Mouse (Mus musculus): ENCODE measurements at regions not wholly inside any gene's neighbourhood (a gene's known extent, or its start where the extent isn't known, plus 50 kb on each side); places are given as distances from the start of the nearest gene placed in this dataset.

DNA sequence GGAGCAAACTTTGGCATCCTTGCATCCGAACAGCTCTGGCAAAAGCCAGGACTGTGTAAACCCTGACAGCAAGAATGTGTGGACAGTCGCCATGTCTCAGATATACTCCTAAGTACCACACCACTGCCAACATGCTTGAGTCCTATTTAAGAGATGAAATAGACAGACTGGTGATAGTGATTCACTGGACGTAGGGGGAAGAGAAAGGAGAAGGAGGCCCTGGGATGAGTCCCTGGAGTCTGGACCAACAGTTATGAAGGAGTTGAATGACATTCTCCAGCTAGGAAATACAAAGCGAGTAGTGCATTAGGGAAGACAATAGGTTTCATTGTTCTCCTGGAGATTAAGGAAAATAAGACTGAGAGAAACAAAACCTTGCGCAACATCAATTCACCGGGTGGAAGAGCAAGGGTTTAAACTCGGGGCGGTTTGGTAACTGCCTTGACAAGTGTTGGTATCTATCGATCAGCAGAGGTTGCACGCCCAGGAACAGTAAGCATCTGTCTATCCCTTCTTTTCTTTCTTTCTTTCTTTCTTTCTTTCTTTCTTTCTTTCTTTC, 54.3 kb upstream of the Nrbf2 start:
- WGBS: 59% methylated on average over 10 of the region's 10 CpGs
- no peaks in the 10 kb centered on the region for H3K9me3 ChIP-seq
- no peak overlapping the region for H3K4me3 ChIP-seq
- H3K4me1 ChIP-seq: peaks cover 7% of the 10 kb centered on the region; the same call in 1 of the 2 replicates
- H3K27me3 ChIP-seq (replicated peaks; ENCODE audit: low read depth, poor library complexity, severe bottlenecking): no peaks in the 10 kb centered on the region
- DNase-seq (ENCODE audit: low spot score): no peak
- H3K36me3 ChIP-seq (replicated peaks): no peaks in the 10 kb centered on the region
- H3K27ac ChIP-seq (replicated peaks): no peak overlapping the region

DNA sequence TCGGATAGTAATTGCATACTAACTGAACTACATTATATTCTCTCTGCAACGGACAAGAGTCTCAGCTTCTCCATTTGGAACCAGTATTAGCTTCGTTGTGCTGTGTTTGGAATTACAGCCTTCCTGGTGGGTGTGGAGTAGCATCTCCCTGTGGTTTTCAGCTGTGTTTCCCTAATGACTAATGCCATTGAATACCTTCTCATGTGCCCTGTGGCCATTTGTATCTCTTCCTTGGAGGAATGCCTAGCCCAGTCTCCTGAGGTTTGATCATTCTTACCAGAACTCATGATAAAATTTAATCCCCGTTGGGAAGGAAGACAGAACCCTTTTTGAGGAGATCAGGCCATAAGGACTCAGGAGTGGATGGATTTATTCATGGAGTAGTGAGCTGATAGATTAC, 59.6 kb upstream of the Nrbf2 start:
- DNase-seq (ENCODE audit: low spot score): no peak
- H3K4me3 ChIP-seq: no peak overlapping the region
- 88% methylated on average over 4 of the region's 4 CpGs for WGBS

DNA sequence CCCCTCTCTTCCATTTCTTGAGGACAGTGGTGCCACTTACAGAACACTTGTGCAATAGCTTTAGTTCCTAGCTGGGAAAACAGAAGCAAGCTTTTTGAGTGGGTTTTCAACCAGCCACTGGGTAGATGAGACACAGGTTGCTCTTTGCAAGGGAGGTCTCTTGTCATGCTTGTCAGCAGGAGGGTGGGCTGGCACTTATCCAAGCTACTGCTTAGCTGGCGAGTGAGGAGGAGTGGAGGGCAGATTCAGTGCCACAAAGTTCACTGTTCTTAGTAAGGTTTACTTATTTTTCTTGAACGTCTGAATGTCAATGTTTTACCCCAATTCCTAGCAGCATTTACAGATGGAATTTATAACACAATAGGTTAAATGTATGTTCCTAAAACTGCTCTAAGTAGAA, 65.9 kb upstream of the Nrbf2 start:
- Histone ChIP-seq H3K36me3 (replicated peaks) (no peaks in the 10 kb centered on the region), H3K4me3 (no peak overlapping the region), H3K4me1 (no peaks in the 10 kb centered on the region), H3K27me3 (replicated peaks; ENCODE audit: low read depth, poor library complexity, severe bottlenecking) (no peaks in the 10 kb centered on the region), H3K9me3 (no peaks in the 10 kb centered on the region; the same call in 1 of the 2 replicates), H3K27ac (replicated peaks) (no peak overlapping the region)
- DNase-seq (ENCODE audit: low spot score): no peak
- WGBS: 64% methylated on average over 2 of the region's 2 CpGs

More for the DNA sequence above, 59.6 kb upstream of the Nrbf2 start:
- H3K27me3 ChIP-seq (replicated peaks; ENCODE audit: low read depth, poor library complexity, severe bottlenecking): no peaks in the 10 kb centered on the region
- no peak overlapping the region for H3K27ac ChIP-seq (replicated peaks)
- H3K36me3 ChIP-seq (replicated peaks): no peaks in the 10 kb centered on the region
- no peaks in the 10 kb centered on the region for H3K4me1 ChIP-seq
- no peaks in the 10 kb centered on the region; the same call in 1 of the 2 replicates for H3K9me3 ChIP-seq

DNA sequence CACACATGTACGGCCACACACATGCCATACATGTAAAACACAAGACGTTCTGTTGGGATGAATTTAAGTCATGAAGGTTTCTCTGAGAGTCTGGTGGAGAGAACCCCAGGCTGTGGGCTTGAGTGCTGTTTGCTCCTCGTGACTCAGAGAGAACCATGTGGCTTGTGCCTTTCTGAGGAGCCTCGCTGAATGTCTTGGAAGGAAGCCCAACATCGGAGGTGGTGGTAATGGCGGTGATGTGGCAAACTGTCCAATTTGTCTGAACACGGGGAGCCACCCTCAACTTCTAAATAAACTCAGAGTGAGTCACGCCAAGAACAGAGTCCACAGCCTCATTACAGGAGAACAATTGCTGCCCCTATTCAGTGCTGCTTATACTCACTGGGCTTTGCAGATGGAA, 75.7 kb upstream of the Nrbf2 start:
- no peak for DNase-seq (ENCODE audit: low spot score)
- Histone ChIP-seq H3K27me3 (replicated peaks; ENCODE audit: low read depth, poor library complexity, severe bottlenecking) (no peaks in the 10 kb centered on the region), H3K9me3 (no peaks in the 10 kb centered on the region), H3K4me1 (no peaks in the 10 kb centered on the region), H3K4me3 (no peak overlapping the region), H3K36me3 (replicated peaks) (no peaks in the 10 kb centered on the region), H3K27ac (replicated peaks) (no peak overlapping the region)
- WGBS: 87% methylated on average over 8 of the region's 8 CpGs

DNA sequence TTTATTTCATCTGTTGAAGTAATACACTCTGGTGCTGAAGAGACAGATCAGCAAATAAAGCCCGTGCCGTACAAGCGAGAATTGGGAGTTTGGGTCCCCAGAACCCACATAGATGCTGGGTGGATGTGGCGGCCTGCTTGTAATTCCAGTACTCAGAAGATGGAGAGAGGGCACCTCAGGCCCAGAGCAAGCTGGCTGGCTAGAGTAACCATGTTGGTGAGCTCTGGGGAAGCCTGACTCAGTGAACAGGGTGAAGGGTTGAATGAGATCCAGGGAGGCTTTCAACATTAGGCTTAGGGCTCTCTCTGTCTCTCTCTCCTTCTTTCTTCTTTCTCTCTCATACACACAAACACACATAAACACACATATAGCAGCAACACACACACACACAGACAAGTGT, 76.2 kb upstream of the Nrbf2 start:
- Histone ChIP-seq H3K4me1 (no peaks in the 10 kb centered on the region), H3K27ac (replicated peaks) (no peak overlapping the region), H3K36me3 (replicated peaks) (no peaks in the 10 kb centered on the region), H3K27me3 (replicated peaks; ENCODE audit: low read depth, poor library complexity, severe bottlenecking) (no peaks in the 10 kb centered on the region), H3K9me3 (no peaks in the 10 kb centered on the region), H3K4me3 (no peak overlapping the region)
- DNase-seq (ENCODE audit: low spot score): no peak
- 95% methylated on average over 4 of the region's 4 CpGs for whole genome bisulfite sequencing

DNA sequence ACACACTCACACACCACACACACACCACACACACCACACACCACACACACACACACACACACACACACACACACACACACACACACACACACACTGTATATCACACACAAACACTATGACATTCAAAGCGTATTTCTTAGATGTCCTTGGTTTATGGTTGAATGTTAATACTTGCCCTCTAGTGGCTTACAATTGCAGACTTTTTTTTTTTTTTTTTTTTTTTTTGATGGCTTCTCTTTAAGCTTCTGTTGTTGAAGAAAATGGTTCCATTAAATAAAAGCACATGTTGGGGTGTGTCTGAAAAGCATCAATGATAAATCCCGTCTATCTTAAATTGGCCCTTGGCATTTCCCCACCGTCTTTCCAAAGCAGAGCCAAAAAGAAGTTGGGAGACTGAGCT, 79.5 kb upstream of the Nrbf2 start:
- Histone ChIP-seq H3K27ac (replicated peaks) (no peak overlapping the region), H3K27me3 (replicated peaks; ENCODE audit: low read depth, poor library complexity, severe bottlenecking) (no peaks in the 10 kb centered on the region), H3K9me3 (no peaks in the 10 kb centered on the region), H3K4me3 (no peak overlapping the region), H3K4me1 (no peaks in the 10 kb centered on the region), H3K36me3 (replicated peaks) (no peaks in the 10 kb centered on the region)
- DNase-seq (ENCODE audit: low spot score): no peak
- WGBS: 87% methylated on average over 3 of the region's 3 CpGs

DNA sequence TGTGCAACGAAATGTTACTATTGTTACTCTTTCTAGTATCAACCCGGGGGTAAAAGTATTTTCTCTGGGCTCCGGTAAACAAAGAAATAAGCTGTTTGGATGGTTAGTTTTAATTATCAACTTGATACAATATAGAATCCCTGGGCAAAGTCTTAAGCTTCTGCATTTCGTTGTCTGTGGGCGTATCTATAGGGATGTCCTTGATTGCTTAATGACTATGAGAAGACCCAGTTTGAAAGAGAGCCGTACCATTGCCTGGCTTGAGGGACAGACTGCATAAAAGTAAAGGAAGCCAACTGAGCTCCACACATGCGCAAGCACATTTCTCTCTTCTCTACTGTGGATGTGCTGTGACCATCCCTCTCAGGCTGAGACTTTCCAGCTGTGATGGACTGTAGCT, 80.1 kb upstream of the Nrbf2 start:
- DNase-seq (ENCODE audit: low spot score): no peak
- Histone ChIP-seq H3K9me3 (no peaks in the 10 kb centered on the region), H3K4me3 (no peak overlapping the region), H3K27me3 (replicated peaks; ENCODE audit: low read depth, poor library complexity, severe bottlenecking) (no peaks in the 10 kb centered on the region), H3K4me1 (no peaks in the 10 kb centered on the region), H3K36me3 (replicated peaks) (no peaks in the 10 kb centered on the region), H3K27ac (replicated peaks) (no peak overlapping the region)
- WGBS: 92% methylated on average over 7 of the region's 7 CpGs

DNA sequence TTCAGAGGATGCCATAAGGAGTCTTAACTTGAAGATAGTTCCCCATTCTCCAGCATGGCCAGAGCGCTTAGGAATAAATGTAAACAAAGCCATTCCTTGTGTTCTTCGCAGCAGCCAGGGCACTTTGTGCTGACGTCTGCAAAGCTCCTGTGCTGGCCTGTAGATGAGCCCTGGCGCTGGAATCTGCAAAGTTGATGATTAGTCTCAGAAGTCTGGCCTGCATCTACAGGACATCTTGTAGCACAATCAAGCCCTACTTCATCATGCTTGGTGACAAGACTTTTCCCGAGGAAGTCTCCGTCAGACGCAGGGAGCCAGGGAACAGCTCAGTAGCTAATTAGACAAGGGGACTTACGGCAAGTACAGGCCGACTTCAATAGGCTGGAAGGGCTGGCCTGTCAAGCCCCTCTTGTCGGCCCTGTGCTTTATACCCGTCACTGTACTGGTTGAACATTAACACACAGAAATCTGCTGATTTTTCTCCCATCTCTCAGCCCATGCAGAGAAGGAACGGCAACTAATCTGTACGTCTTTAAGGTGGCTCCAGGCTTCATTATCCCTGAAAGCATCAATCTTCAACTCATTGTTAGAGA, 87.6 kb upstream of the Nrbf2 start:
- no peak overlapping the region for H3K4me3 ChIP-seq
- peaks cover 6% of the 10 kb centered on the region for H3K4me1 ChIP-seq
- no peaks in the 10 kb centered on the region for H3K9me3 ChIP-seq
- WGBS: 60% methylated on average over 13 of the region's 13 CpGs
- H3K36me3 ChIP-seq (replicated peaks): no peaks in the 10 kb centered on the region
- DNase-seq (ENCODE audit: low spot score): no peak
- H3K27ac ChIP-seq (replicated peaks): no peak overlapping the region
- H3K27me3 ChIP-seq (replicated peaks; ENCODE audit: low read depth, poor library complexity, severe bottlenecking): no peaks in the 10 kb centered on the region

DNA sequence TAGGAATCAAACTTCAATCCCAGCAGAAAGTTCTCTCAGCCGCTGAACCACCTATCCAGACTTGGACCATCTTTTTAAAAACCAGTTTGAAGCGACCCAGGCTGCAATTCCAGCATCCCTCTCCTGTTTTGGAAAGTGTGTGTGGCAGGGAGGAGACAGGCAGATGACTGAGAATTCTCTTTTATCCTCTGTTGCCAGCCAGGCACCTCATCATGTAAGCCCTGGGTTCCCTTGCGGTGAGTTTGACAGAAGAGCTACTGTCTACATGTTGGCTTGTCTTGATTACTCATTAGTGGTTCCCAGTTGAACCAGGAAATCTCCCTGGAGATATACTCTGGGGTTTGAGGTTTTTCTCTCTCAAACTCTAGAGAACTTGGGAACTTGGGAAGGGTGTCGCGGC, 91.5 kb upstream of the Nrbf2 start:
- H3K36me3 ChIP-seq (replicated peaks): no peaks in the 10 kb centered on the region
- 92% methylated on average over 5 of the region's 5 CpGs for WGBS
- H3K4me1 ChIP-seq: peaks cover 6% of the 10 kb centered on the region
- no peaks in the 10 kb centered on the region for H3K9me3 ChIP-seq
- no peak overlapping the region for H3K4me3 ChIP-seq
- no peak overlapping the region for H3K27ac ChIP-seq (replicated peaks)
- no peaks in the 10 kb centered on the region for H3K27me3 ChIP-seq (replicated peaks; ENCODE audit: low read depth, poor library complexity, severe bottlenecking)
- DNase-seq (ENCODE audit: low spot score): no peak

DNA sequence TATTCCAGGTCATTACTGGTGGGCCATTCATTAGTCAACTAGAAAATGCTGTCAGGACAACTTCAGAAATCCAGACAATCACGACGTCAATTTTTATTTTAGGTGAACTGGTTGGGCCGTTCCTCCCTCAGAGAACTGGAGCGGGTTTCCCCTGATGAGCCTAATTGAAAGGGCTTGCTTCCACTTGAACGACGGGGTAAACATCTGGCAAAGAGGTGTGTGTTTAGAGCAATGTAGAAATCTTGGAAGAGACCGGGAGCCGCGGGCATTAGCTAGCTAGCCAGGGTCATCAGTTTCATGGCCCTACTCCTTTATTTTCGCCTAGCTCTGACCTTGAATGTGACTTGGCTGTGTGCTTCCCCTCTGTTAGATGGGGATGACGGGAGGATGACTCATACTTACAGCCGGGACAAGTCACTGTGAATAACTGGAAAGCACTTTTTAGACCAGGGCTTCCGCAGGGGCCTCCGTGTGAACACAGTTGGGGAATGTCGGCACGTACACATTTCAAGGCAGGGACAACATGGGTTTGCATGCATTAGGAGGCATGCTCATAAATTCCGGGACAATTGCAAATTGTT, 92.6 kb upstream of the Nrbf2 start:
- Histone ChIP-seq H3K4me3 (no peak overlapping the region), H3K36me3 (replicated peaks) (no peaks in the 10 kb centered on the region), H3K27ac (replicated peaks) (no peak overlapping the region), H3K27me3 (replicated peaks; ENCODE audit: low read depth, poor library complexity, severe bottlenecking) (no peaks in the 10 kb centered on the region), H3K9me3 (no peaks in the 10 kb centered on the region), H3K4me1 (peaks cover 3% of the 10 kb centered on the region)
- DNase-seq (ENCODE audit: low spot score): no peak
- 73% methylated on average over 17 of the region's 17 CpGs for WGBS

DNA sequence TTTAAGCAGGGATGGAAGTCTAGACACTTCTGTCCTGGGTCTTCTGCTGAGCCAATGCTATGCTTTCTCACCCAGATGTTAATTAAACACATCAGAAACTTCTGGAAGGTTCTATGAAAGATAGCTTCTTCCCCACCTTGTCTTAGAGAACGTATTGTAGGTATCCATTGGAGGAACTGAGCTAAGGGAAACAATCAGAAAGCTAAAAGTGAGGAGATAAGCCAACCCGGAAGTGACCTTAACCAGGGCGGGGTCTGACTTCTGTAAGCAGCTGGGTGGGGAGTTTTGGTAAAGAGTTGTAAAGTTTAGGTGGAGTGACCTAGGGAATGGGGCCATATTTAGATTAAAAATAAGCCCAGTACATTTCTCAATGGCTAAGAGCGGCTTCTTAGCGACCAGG, 95.1 kb upstream of the Nrbf2 start:
- H3K4me1 ChIP-seq: peaks cover 6% of the 10 kb centered on the region; the same call in 1 of the 2 replicates
- no peak overlapping the region for H3K27ac ChIP-seq (replicated peaks)
- 89% methylated on average over 5 of the region's 5 CpGs for WGBS
- no peaks in the 10 kb centered on the region for H3K27me3 ChIP-seq (replicated peaks; ENCODE audit: low read depth, poor library complexity, severe bottlenecking)
- H3K36me3 ChIP-seq (replicated peaks): no peaks in the 10 kb centered on the region
- H3K9me3 ChIP-seq: no peaks in the 10 kb centered on the region
- DNase-seq (ENCODE audit: low spot score): no peak
- no peak overlapping the region for H3K4me3 ChIP-seq

DNA sequence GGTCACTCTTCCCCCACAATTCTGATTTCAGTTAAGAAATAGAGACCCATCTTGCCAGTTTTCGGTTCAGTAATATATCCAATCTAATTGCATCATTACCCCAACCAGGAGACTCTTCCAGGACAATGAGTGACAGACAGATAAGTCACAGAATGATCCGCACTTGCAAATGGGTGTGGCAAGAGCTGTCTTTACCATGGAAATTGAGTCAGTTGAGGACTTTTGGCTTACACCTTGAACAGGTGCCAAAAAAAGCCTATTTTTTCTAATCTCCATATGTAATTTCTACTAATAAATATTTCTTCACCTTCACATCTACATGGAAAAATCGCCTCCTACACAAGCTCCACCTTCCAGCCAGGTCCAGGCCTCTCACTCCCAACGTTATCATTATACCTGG, 98.2 kb upstream of the Nrbf2 start:
- H3K4me1 ChIP-seq: peaks cover 6% of the 10 kb centered on the region; the same call in 1 of the 2 replicates
- no peaks in the 10 kb centered on the region for H3K27me3 ChIP-seq (replicated peaks; ENCODE audit: low read depth, poor library complexity, severe bottlenecking)
- WGBS: 82% methylated on average over 4 of the region's 4 CpGs
- H3K36me3 ChIP-seq (replicated peaks): no peaks in the 10 kb centered on the region
- H3K9me3 ChIP-seq: no peaks in the 10 kb centered on the region
- H3K27ac ChIP-seq (replicated peaks): no peak overlapping the region
- DNase-seq (ENCODE audit: low spot score): no peak
- no peak overlapping the region for H3K4me3 ChIP-seq

DNA sequence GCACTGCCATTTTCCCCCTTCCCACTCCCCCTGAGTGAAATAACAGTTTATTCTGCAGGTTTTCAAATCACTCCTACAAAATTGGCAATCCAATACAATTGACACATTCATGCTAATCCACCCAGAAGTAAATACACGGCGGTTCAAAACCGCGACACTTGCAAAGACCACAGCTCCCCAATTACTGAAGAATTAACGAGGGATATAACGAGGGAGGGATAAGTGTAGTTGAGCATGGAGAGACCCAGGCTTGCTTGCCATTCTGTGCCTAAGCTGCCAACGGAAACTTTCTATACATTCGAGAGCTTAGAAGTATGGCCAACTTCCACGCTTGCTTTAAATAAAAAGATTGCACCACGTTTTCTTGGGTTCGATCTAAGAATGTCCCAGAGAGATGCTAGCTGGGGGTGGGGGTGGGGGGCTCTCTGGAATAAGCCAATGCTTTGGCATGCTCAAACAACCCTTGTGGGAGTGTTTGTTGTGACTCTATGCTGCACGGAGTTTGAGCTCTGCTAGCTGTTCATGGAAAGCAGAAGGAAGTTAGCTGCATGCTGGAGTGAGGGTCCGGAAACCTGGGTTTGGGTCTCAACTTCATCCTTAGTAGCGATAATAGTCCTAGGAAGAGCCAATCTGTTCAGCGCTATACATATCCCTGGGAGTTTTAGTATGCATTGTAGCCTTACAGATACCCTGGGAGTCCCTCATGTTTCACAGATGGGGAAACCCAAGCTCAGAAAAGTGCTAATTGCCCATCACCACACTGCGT, 98.9 kb upstream of the Nrbf2 start:
- H3K27ac ChIP-seq (replicated peaks): no peak overlapping the region
- 85% methylated on average over 16 of the region's 16 CpGs for WGBS
- H3K4me3 ChIP-seq: no peak overlapping the region
- no peak for DNase-seq (ENCODE audit: low spot score)
- H3K4me1 ChIP-seq: peaks cover 6% of the 10 kb centered on the region; the same call in 1 of the 2 replicates
- H3K9me3 ChIP-seq: no peaks in the 10 kb centered on the region
- H3K27me3 ChIP-seq (replicated peaks; ENCODE audit: low read depth, poor library complexity, severe bottlenecking): no peaks in the 10 kb centered on the region
- H3K36me3 ChIP-seq (replicated peaks): no peaks in the 10 kb centered on the region

All from embryonic facial prominence, embryonic 10.5 days (tissue).